Mouse (Mus musculus) cerebellum, adult 11-12 months (tissue): ENCODE data around the gene Krtap31-2.

Experiments
- DNase-seq: peaks from one replicate; pipeline ENCODE4 v3.0.0; 2022

The Krtap31-2 gene

DNA sequence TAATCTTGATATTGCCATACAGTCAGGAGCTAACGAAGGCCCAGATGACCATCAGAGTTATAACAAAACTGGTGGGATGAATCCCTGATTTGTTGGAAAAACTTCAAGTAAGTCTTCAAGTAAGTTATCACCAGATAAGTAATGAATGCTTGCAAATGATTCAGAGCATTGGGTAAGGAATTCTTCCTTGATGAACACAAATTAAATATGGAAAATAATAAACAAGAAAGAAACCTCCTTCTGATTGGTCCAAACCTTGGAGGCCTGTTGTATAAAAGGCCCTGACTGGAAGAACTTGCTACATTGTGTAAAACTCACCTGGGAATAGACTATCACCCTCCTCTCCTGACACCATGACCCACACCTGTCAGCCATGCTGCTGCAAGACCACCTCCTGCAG, at the start of gene Krtap31-2:
Krtap31-2 (plus strand) TSS at position 301 of the 400 bp plus-strand sequence.
- no peak for DNase-seq

DNA sequence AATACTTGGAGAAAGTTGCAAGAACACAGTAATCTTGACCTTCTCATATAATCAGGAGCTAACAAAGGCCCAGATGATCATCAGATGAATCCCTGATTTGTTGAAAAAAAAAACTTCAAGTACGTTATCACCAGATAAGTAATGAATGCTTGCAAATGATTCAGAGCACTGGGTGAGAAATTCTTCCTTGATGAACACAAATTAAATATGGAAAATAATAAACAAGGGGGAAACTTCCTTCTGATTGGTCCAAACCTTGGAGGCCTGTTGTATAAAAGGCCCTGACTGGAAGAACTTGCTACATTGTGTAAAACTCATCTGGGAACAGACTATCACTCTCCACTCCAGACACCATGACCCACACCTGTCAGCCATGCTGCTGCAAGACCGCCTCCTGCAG, 28.5 kb upstream of the Krtap31-2 start, which contains the start of gene Krtap31-1:
Krtap31-1 (plus strand) TSS at position 301 of the 400 bp plus-strand sequence.
- DNase-seq, result no peak

DNA sequence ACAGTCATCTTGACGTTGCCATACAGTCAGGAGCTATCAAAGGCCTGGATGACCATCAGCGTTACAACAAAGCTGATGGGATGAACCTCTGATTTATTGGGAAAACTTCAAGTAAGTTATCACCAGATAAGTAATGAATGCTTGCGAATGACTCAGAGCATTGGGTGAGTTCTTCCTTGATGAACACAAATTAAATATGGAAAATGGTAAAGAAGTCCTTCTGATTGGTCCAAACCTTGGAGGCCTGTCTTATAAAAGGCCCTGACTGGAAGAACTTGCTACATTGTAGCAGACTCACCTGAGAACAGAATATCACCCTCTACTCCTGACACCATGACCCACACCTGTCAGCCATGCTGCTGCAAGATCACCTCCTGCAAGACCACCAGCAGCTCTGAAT, 21.6 kb upstream of the Krtap31-2 start, which contains the start of gene Gm11565:
Gm11565 (plus strand) TSS at position 301 of the 400 bp plus-strand sequence.
- DNase-seq, result no peak

DNA sequence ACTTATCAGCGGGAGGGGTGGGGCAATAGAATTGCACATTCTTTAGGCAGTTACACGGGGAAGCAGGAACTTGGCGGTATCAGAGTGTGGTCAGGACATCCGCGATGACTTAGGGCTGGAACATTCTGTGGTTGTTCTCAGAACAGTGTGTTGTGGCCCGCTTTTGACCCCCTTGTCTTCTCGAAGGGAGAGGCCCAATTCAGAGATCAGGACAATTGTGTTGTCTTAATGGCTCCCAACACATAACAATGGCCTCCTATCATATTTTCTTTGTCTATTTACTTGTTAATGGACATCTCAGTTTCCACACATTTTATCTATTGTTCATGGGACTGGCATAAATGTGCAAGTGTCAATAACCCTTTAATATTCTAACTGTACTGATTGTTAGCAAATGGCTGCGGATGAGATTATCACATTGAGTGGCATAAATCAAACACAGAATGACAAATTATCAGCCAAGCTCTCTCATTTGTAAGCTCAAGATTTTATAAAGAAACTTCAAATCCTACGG, 1.7 kb downstream of the Krtap31-2 start:
- DNase-seq, result no peak

DNA sequence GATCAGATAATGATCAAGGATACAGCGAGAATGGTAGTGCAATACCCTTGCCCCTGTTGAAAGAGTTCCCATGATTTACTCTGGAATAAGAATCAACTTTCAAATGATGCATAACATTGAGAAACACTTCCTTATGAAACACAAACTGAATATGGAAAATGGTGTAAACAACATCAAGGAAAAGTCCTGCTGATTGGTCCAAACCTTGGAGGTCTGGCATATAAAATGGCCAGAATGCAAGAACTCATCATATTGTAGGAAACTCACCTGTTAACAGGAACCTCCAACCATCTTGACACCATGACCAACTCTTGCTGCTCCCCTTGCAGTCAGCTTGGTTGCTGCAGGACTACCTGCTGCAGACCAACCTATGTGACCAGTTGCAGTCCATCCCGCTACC, 12.1 kb downstream of the Krtap31-2 start, which contains the start of gene Krtap9-5:
Krtap9-5 (plus strand) TSS at position 301 of the 400 bp plus-strand sequence.
- DNase-seq, result no peak

DNA sequence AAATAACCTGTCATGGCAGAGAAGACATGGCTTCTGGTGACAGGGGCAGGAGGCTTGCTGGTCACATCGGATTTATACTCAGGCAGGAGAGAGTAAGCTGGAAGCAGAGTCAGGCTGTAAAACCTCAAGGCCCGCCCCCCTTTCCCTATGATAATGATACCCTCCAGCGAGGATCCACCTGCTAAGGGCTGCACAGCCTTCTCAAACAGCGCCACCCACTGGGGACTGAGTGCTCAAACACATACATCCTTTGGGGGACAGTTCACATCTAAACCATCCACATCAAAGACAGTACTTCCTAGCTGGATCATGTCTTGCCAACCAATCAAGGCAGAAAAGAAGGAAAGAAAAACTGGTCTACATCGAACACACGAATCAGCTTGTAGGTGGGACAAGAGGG, 28.1 kb downstream of the Krtap31-2 start:
- DNase-seq, result no peak

DNA sequence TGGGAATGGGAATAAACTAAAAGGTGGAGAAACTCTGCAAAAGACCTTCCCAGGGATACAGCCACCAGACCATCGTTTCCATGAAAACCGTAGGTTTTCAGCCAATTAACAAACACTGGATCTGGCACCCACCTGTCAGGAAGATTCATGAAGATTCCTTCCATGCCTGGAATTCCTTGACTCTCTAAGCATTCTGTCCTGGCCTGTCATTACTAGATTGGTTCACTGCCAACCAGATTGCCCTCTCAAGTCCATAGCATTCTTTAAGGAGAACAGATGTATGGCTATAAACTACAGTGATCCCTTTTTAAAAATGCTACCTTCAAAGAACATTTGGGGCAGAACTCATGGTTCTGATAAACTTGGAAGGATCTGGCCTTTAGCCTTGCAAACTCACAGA, 29.9 kb downstream of the Krtap31-2 start:
- DNase-seq, result no peak

DNA sequence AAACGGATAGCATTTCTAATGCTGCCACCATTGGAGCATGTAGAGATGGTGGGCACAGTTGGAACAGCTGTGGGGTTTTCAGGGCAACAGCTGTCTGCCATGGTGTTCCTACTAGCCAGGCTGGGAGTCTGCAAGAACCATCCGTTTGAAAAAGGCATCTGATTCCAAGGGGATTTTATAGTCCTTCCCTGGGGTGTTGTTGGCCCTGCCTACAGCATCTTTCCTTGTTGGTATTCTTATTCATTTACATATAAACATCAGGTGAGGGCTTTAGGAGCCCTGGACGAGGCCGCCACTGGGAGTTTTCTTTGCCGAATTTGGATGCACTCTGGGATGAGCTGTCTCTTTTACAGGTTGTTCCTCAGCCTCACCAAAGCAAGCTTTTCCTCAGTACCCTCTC, 42.9 kb downstream of the Krtap31-2 start, which contains the start of gene Krtap29-1:
Krtap29-1 (minus strand) TSS at position 101 of the 400 bp plus-strand sequence.
- DNase-seq, result no peak

DNA sequence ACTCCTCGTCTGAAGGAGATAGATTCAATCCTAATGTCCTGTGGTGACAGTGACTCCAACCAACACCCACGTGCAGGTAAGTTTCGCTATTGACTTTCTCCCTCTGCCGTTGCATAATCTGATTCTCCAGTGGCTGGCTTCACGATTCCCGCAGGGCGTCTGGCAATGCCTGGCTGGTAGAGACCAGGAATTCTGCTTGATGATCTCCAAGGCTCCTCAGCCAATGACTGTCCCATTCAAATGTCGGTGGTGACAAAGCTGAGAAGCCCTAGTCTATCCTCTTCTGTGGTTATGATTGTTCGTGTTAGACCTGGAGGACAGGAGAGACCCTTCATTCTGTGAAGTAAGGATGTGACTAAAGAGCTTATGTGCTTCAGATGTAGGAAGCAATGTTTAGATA, 46.6 kb downstream of the Krtap31-2 start:
- no peak for DNase-seq

DNA sequence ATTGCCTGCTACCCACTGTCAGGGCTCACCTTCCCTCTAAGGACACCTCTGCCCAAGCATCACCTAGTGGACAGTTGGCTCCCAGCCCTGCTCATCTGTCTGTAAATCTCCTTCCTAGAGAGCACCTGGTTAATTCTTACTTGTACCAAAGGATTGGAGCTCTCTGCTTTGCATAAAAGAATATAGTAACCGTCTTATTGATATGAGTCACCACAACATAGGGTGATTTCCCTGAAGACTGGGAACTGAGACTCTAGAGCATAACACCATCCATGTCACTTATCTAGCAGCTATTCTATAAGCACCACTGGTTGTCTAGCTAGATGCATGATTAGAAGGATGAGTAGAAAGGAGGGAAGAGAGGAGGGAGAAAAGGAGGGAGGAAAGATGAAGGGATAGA, 47.4 kb downstream of the Krtap31-2 start:
- DNase-seq, result no peak

DNA sequence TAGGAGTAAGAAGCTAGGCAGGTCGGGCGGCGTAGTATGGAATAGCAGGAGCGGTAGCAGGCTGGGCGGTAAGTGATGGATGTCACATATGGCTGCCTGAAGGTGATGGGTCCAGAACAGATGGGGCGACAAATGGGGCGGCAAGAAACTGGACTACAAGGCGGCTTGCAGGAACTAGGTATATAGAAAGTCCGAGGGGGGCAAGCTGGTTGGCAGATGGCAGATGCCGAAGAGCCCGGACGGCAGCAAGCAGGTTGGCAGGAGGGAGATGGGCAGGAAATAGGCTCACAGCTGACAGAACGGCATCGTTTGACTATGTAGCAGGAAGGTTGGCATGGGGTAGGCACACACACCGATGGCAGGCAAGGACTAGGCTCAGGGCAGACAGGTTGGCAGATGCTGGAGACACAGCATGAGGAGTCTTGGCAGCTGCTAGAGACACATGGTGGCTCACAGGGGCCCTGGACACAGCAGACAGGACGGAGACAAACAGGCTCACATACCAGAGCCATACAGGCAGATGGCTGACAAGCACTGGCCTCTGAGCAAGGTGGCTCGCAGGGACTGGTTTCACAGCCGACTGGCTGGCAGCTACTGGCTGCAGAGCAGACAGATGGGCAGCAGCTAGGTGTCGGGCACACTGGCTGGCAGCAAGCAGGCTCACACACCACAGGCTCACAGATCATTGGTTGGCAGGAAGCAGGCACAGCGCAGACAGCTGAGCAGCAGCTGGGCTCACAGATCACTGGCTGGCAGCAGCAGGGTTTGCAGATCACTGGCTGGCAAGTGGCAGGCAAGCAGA, 49.4 kb downstream of the Krtap31-2 start:
- DNase-seq, result peak; percentile 96

DNA sequence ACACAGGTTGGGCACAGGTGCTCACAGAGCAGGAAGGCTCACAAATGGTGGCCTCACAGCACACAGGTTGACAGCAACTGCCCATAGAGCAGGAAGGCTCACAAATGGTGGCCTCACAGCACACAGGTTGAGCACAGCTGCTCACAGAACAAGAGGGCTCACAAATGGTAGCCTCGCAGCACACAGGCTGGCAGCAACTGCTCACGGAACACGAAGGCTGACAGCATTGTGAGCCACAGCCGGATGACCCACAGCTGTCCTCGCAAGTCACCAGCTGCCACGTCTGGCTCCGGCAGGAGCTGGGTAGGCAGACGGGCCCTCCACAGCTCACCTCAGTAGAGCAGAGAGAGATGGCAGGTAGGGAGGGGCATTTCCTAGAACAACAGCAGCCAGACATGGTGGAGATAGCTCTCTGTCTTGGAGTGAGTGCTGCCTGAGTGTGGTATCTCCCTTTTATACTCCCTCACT, 50.1 kb downstream of the Krtap31-2 start, which contains the start of gene Krtap16-1:
Krtap16-1 (minus strand) TSS at position 418 of the 468 bp plus-strand sequence.
- DNase-seq, result no peak
